Mouse (Mus musculus) CD4-positive, CD25-positive, alpha-beta regulatory T cell, adult 4 months (primary cell): ENCODE results near the gene Gpr171. TPM values are rescaled to one million over a fixed set of nuclear protein-coding genes. Genes with fewer than 3 reads are reported as not detected.
A peak's percentile ranks its signal among the peaks of the same experiment; 100 is the strongest.
"Not testable (repeated sequence)": the region's sequence is repeated elsewhere in the genome, so short reads cannot be mapped to it uniquely, and the experiment has no call there.

ENCODE experiments used
- ATAC-seq: one replicate; pipeline ENCODE4 v1.8.0; 2017
- polyA plus RNA-seq, 2 experiments: library from polyadenylated mRNA; unstranded; fragments of 100-300 nt; shearing (Covaris generic); gene quantifications; one replicate each; pipeline ENCODE4 v1.2.1; 2017

Gpr171 gene
- polyA plus RNA-seq, 2 experiments from 2014 or later: 37.2 to 38.7 TPM

- not testable (repeated sequence) for ATAC-seq
Measured at GRCm38 (mm10) chr3:59113291-59113690, 11.7 kb upstream of the Gpr171 start.

- no peak for ATAC-seq
Measured at GRCm38 (mm10) chr3:59111944-59112343, 10.3 kb upstream of the Gpr171 start.

GRCm38 (mm10) chr3:59109834-59110233 is 8.2 kb upstream of the Gpr171 start:
- not testable (repeated sequence) for ATAC-seq

- no peak for ATAC-seq
Measured at GRCm38 (mm10) chr3:59107439-59107838, 5.8 kb upstream of the Gpr171 start.

GRCm38 (mm10) chr3:59104462-59104861 is 2.8 kb upstream of the Gpr171 start:
- no peak for ATAC-seq

- no peak for ATAC-seq
Measured at GRCm38 (mm10) chr3:59102146-59102545, 525 bp upstream of the Gpr171 start.

- ATAC-seq: no peak
Measured at GRCm38 (mm10) chr3:59098540-59098939, 3.1 kb downstream of the Gpr171 start.

GRCm38 (mm10) chr3:59097421-59097820 is 4.2 kb downstream of the Gpr171 start:
- no peak for ATAC-seq

- ATAC-seq: no peak
Measured at GRCm38 (mm10) chr3:59092702-59093101, 8.9 kb downstream of the Gpr171 start.

- peak; percentile 87 for ATAC-seq
Measured at GRCm38 (mm10) chr3:59080919-59081318, 20.7 kb downstream of the Gpr171 start.

- ATAC-seq: no peak
Measured at GRCm38 (mm10) chr3:59080293-59080916, 21.2 kb downstream of the Gpr171 start.

GRCm38 (mm10) chr3:59079327-59079726 is 22.3 kb downstream of the Gpr171 start:
- ATAC-seq: peak; percentile 66

GRCm38 (mm10) chr3:59078585-59078984 is 23.0 kb downstream of the Gpr171 start:
- ATAC-seq: no peak

- ATAC-seq: no peak
Measured at GRCm38 (mm10) chr3:59077278-59077677, 24.3 kb downstream of the Gpr171 start.

GRCm38 (mm10) chr3:59069071-59069470 is 32.5 kb downstream of the Gpr171 start:
- not testable (repeated sequence) for ATAC-seq

- ATAC-seq: no peak
Measured at GRCm38 (mm10) chr3:59066558-59067294, 34.9 kb downstream of the Gpr171 start.

- no peak for ATAC-seq
Measured at GRCm38 (mm10) chr3:59065937-59066336, 35.7 kb downstream of the Gpr171 start.

- ATAC-seq: no peak
Measured at GRCm38 (mm10) chr3:59063431-59063830, 38.2 kb downstream of the Gpr171 start.

- ATAC-seq: peak; percentile 74
Measured at GRCm38 (mm10) chr3:59062141-59062540, 39.5 kb downstream of the Gpr171 start.

- no peak for ATAC-seq
Measured at GRCm38 (mm10) chr3:59060131-59060530, 41.5 kb downstream of the Gpr171 start.

GRCm38 (mm10) chr3:59059022-59059541 is 42.5 kb downstream of the Gpr171 start:
- peak; percentile 62 for ATAC-seq

- ATAC-seq: no peak
Measured at GRCm38 (mm10) chr3:59054834-59055535, 46.6 kb downstream of the Gpr171 start.
